Mouse (Mus musculus) cortical plate, adult 2 months (tissue): ENCODE data around the gene Cdkn2aip. TPM values are rescaled to one million over a fixed set of nuclear protein-coding genes. Genes with fewer than 3 reads are reported as not detected.

Source experiments
- H3K27ac ChIP-seq: fragments of 200-500 bp; 2 replicates; pipeline ENCODE4 v1.5.1; 2012; ENCODE audit warnings: low read length, control low read depth, inconsistent platforms; ENCODE audit not compliant: insufficient read depth
- H3K4me1 ChIP-seq: fragments of 200-500 bp; 2 replicates; pipeline ENCODE4 v1.6.1; 2011; ENCODE audit warnings: low read length; ENCODE audit not compliant: control insufficient read depth, insufficient read depth
- H3K4me3 ChIP-seq: fragments of 200-500 bp; 2 replicates; pipeline ENCODE4 v1.5.1; 2011; ENCODE audit warnings: mild to moderate bottlenecking, low read length, control low read depth; ENCODE audit not compliant: insufficient read depth
- CTCF ChIP-seq: fragments of 200-500 bp; IDR thresholded peaks from 2 replicates; pipeline ENCODE4 v1.5.1; 2011; ENCODE audit warnings: mild to moderate bottlenecking, control low read depth, low read length; ENCODE audit not compliant: insufficient read depth; ENCODE audit errors: extremely low read depth
- POLR2A ChIP-seq: fragments of 200-500 bp; IDR thresholded peaks from 2 replicates; pipeline ENCODE4 v1.6.1; 2011; ENCODE audit warnings: mild to moderate bottlenecking, low read length, control low read depth; ENCODE audit not compliant: insufficient read depth; ENCODE audit errors: extremely low read depth
- polyA plus RNA-seq: library from polyadenylated mRNA; depleted of rRNA; stranded (reverse); fragments of >200 nt; gene quantifications from 2 replicates; pipeline ENCODE4 v1.2.3, GENCODE M21; 2012; rRNA removed

Gene Cdkn2aip
- polyA plus RNA-seq = 11.4 and 12.4 TPM in 2 replicates

GRCm38 (mm10) chr8:47713761-47714745 lies at the start of gene Cdkn2aip:
Cdkn2aip (minus strand) TSS chr8:47713932.
- TF ChIP-seq POLR2A (peak; percentile 77), CTCF (no peak)
- peak within 1 kb of the TSS; percentile 89 for H3K4me3 ChIP-seq
- peak within 1 kb of the TSS; percentile 92 for H3K27ac ChIP-seq
- peaks cover 3% of the 10 kb centered on the region; the same call in 1 of the 2 replicates for H3K4me1 ChIP-seq

GRCm38 (mm10) chr8:47763194-47763593 lies 49.5 kb upstream of the Cdkn2aip start:
- no peak overlapping the region for H3K27ac ChIP-seq
- no peak overlapping the region for H3K4me3 ChIP-seq
- no peak for TF ChIP-seq CTCF
- TF ChIP-seq POLR2A = no peak
- H3K4me1 ChIP-seq = no peaks in the 10 kb centered on the region

GRCm38 (mm10) chr8:47760685-47761084 lies 47.0 kb upstream of the Cdkn2aip start:
- no peak overlapping the region for H3K27ac ChIP-seq
- no peak overlapping the region for H3K4me3 ChIP-seq
- TF ChIP-seq CTCF = no peak
- no peak for TF ChIP-seq POLR2A
- no peaks in the 10 kb centered on the region for H3K4me1 ChIP-seq

GRCm38 (mm10) chr8:47760186-47760585 lies 46.5 kb upstream of the Cdkn2aip start:
- Histone ChIP-seq H3K4me1 (no peaks in the 10 kb centered on the region), H3K4me3 (no peak overlapping the region), H3K27ac (no peak overlapping the region)
- TF ChIP-seq CTCF (no peak), POLR2A (no peak)

GRCm38 (mm10) chr8:47753121-47753520 lies 39.4 kb upstream of the Cdkn2aip start:
- Histone ChIP-seq H3K27ac (no peak overlapping the region), H3K4me1 (no peaks in the 10 kb centered on the region), H3K4me3 (no peak overlapping the region)
- TF ChIP-seq POLR2A (no peak), CTCF (no peak)

- no peak overlapping the region for H3K4me3 ChIP-seq
- no peak overlapping the region for H3K27ac ChIP-seq
- no peaks in the 10 kb centered on the region for H3K4me1 ChIP-seq
- TF ChIP-seq CTCF = peak; percentile 10; the same call in 1 of the 2 replicates
- TF ChIP-seq POLR2A = no peak
Measured at GRCm38 (mm10) chr8:47750096-47750495, 36.4 kb upstream of the Cdkn2aip start.

GRCm38 (mm10) chr8:47749491-47749890 lies 35.8 kb upstream of the Cdkn2aip start:
- H3K27ac ChIP-seq = no peak overlapping the region
- no peak for TF ChIP-seq CTCF
- TF ChIP-seq POLR2A = no peak
- no peak overlapping the region for H3K4me3 ChIP-seq
- no peaks in the 10 kb centered on the region for H3K4me1 ChIP-seq

GRCm38 (mm10) chr8:47746304-47746703 lies 32.6 kb upstream of the Cdkn2aip start:
- no peak overlapping the region for H3K27ac ChIP-seq
- no peak overlapping the region for H3K4me3 ChIP-seq
- H3K4me1 ChIP-seq = no peaks in the 10 kb centered on the region
- no peak for TF ChIP-seq CTCF
- TF ChIP-seq POLR2A = no peak

- H3K4me1 ChIP-seq = no peaks in the 10 kb centered on the region
- TF ChIP-seq POLR2A = no peak
- TF ChIP-seq CTCF = no peak
- no peak overlapping the region for H3K27ac ChIP-seq
- no peak overlapping the region for H3K4me3 ChIP-seq
Measured at GRCm38 (mm10) chr8:47745848-47746247, 32.1 kb upstream of the Cdkn2aip start.

GRCm38 (mm10) chr8:47744803-47745202 lies 31.1 kb upstream of the Cdkn2aip start:
- Histone ChIP-seq H3K27ac (no peak overlapping the region), H3K4me1 (no peaks in the 10 kb centered on the region), H3K4me3 (no peak overlapping the region)
- TF ChIP-seq CTCF (no peak), POLR2A (no peak)
